Mouse (Mus musculus): Measurements from ENCODE around the gene Wdr43. TPM values are rescaled to one million over a fixed set of nuclear protein-coding genes. Genes with fewer than 3 reads are reported as not detected.

Gene Wdr43
- polyA plus RNA-seq (2014; fragmentation: Nextera tagmentation; extraction: Ambion mirVana), result 84.0 and 92.9 TPM in 2 replicates

DNA sequence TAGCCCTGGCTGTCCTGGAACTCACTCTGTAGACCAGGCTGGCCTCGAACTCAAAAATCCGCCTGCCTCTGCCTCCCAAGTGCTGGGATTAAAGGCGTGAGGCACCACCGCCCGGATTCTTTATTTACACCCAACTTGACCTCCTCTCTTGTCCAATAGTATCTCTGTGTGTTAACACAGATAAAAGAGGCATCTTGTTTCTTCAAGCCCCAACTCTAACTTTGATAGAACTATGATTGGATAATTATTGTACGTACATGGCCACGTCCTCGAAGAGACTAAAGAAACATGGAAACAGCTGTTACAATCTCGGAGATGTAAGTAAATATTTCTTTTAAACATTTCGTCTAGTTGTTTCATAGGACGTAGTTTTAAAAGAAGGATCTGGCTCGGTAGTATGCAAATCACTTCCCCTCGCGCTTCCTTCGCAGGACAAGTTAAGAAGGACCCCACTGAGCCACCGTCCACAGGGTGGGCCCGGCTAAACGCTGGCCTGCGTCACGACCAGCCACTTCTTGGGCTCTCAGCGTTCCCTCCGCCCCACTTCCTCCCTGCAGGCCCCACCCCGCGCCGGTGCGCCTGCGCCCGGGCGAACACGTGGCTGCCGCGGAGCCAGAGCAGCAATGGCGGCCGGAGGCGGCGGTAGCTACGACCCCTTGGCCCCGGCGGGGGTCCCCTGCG lies at the start of gene Wdr43:
TSS of gene Wdr43 (plus strand) at position 258 of the 681 bp plus-strand sequence.
- peak within 1 kb of the TSS; percentile 77 for H3K4me2 ChIP-seq
- peak within 1 kb of the TSS; percentile 100 for H3K4me3 ChIP-seq (ENCODE audit: low read depth, low read length)
- peaks cover 11% of the 10 kb centered on the region; the same call in 1 of the 2 replicates for H3K4me1 ChIP-seq (ENCODE audit: control insufficient read depth, insufficient read depth, low read length)
- WGBS, result 6% methylated on average over 40 of the region's 40 CpGs
- no peaks in the 10 kb centered on the region for H3K9me3 ChIP-seq (ENCODE audit: control insufficient read depth, low read length)
- peak; percentile 99 for DNase-seq (ENCODE audit: low spot score, missing footprints)
- H3K27me3 ChIP-seq (ENCODE audit: control insufficient read depth, insufficient read depth, low read length), result no peaks in the 10 kb centered on the region
- peaks cover 3% of the 10 kb centered on the region; the same call in 1 of the 2 replicates for H3K36me3 ChIP-seq (ENCODE audit: control insufficient read depth, insufficient read depth, low read length)
- peak; percentile 100 for ATAC-seq (ENCODE audit: low FRiP score)
- H3K9ac ChIP-seq (ENCODE audit: low read length), result peak within 1 kb of the TSS; percentile 95
- H3K27ac ChIP-seq (ENCODE audit: low read depth, low read length), result no peak within 1 kb of the TSS

- ATAC-seq (ENCODE audit: low FRiP score), result no peak
- Histone ChIP-seq H3K36me3 (ENCODE audit: control insufficient read depth, insufficient read depth, low read length) (no peaks in the 10 kb centered on the region), H3K4me1 (ENCODE audit: control insufficient read depth, insufficient read depth, low read length) (no peaks in the 10 kb centered on the region), H3K27me3 (ENCODE audit: control insufficient read depth, insufficient read depth, low read length) (no peaks in the 10 kb centered on the region), H3K4me3 (ENCODE audit: low read depth, low read length) (no peak overlapping the region), H3K9ac (ENCODE audit: low read length) (no peak overlapping the region), H3K9me3 (ENCODE audit: control insufficient read depth, low read length) (no peaks in the 10 kb centered on the region), H3K27ac (ENCODE audit: low read depth, low read length) (no peak overlapping the region), H3K4me2 (no peak overlapping the region)
- no peak for DNase-seq (ENCODE audit: low spot score, missing footprints)
- 100% methylated on average over 1 of the region's 1 CpGs for WGBS
Measured at GRCm38 (mm10) chr17:71579176-71579705, 36.5 kb upstream of the Wdr43 start.

- Histone ChIP-seq H3K36me3 (ENCODE audit: control insufficient read depth, insufficient read depth, low read length) (no peaks in the 10 kb centered on the region; the same call in 1 of the 2 replicates), H3K27ac (ENCODE audit: low read depth, low read length) (no peak overlapping the region), H3K27me3 (ENCODE audit: control insufficient read depth, insufficient read depth, low read length) (no peaks in the 10 kb centered on the region), H3K4me3 (ENCODE audit: low read depth, low read length) (peak overlapping the region; percentile 76), H3K9ac (ENCODE audit: low read length) (peak overlapping the region; percentile 80), H3K4me2 (peak overlapping the region; percentile 61), H3K4me1 (ENCODE audit: control insufficient read depth, insufficient read depth, low read length) (peaks cover 12% of the 10 kb centered on the region), H3K9me3 (ENCODE audit: control insufficient read depth, low read length) (no peaks in the 10 kb centered on the region)
- ATAC-seq (ENCODE audit: low FRiP score), result peak; percentile 75
- DNase-seq (ENCODE audit: low spot score, missing footprints), result no peak
- WGBS, result 2% methylated on average over 48 of the region's 48 CpGs
Measured at GRCm38 (mm10) chr17:71597881-71598658, 17.6 kb upstream of the Wdr43 start.

DNA sequence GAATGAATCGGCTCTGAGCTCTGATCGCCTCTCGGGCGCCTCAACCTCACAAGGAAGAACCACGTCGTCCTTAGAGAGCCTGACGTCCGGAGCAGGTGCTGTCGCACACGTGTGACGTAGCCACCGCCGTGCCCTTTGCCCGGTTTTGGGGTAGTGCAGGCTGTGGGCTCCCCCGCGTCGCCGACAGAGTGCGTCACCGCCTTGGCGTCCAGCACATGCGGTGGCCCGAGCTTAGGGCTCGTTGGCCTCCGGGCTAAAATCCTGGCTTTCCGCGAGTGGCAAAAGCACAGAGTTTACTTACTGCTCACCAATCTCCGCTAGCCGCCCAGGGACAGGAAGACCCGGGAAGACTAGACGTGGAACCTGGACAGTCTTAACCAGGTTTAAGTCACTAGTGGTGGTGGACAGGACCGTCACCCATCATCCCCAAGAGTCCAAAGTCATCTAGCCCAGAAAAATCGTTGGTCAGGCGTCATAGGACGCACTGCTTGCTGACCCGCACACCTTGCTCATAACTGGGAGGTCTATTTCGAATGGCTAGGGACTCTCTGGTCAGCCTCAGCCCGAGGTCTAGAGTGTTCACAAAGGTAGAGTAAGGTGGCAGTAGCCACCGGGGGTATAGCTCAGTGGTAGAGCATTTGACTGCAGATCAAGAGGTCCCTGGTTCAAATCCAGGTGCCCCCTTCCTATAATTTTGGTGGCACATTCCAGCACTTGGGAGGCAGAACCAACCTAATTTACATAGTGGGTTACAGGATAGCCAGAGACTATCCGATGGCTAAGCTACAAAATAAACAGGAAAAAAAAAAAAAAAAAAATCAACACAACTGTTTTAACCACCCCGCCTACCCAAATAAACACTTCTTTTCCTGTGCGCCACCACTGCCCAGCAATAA lies 16.8 kb upstream of the Wdr43 start:
- ATAC-seq (ENCODE audit: low FRiP score), result peak; percentile 97
- WGBS, result 6% methylated on average over 42 of the region's 42 CpGs
- peak; percentile 99 for DNase-seq (ENCODE audit: low spot score, missing footprints)
- Histone ChIP-seq H3K27ac (ENCODE audit: low read depth, low read length) (no peak overlapping the region; the same call in 1 of the 2 replicates), H3K9ac (ENCODE audit: low read length) (peak overlapping the region; percentile 80), H3K4me2 (peak overlapping the region; percentile 61), H3K4me3 (ENCODE audit: low read depth, low read length) (peak overlapping the region; percentile 76), H3K36me3 (ENCODE audit: control insufficient read depth, insufficient read depth, low read length) (no peaks in the 10 kb centered on the region), H3K4me1 (ENCODE audit: control insufficient read depth, insufficient read depth, low read length) (peaks cover 12% of the 10 kb centered on the region), H3K9me3 (ENCODE audit: control insufficient read depth, low read length) (no peaks in the 10 kb centered on the region), H3K27me3 (ENCODE audit: control insufficient read depth, insufficient read depth, low read length) (no peaks in the 10 kb centered on the region)

DNA sequence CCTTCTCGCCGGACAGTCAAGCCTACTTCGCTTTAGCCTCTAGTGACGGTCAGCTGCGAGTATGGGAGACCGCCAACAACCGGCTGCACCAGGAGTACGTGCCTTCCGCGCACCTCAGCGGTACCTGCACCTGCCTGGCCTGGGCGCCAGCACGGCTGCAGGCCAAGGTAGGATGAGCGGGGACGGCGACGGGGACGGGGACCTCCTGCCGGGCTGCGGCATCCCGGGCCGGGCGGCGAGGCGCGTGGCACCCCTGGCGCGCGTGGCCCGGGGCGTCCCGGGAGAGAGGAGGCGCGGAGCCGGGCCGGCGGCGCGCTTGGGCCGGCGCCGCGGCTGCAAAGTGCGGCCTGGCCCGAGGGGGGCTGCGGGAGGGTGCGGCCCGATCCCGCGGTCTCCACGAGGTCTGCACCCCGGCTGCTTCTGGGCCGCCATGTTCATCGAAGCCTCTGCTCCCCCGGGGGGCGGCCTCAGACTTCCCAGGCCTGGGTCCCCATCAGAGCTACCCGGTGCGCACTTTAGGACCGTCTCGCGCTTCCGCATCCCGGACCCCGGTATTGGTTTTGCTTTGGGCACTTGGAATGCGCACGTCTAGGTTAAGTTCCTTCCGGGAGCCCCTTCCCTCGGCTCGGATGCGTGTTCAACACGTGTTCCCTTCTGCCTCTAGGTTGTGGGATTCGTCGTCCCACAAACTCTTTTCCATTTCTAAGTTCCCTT lies 781 bp downstream of the Wdr43 start:
- WGBS, result under 1% methylated on average over 71 of the region's 73 CpGs
- Histone ChIP-seq H3K4me3 (ENCODE audit: low read depth, low read length) (peak overlapping the region; percentile 100), H3K27me3 (ENCODE audit: control insufficient read depth, insufficient read depth, low read length) (no peaks in the 10 kb centered on the region), H3K9ac (ENCODE audit: low read length) (peak overlapping the region; percentile 95), H3K4me1 (ENCODE audit: control insufficient read depth, insufficient read depth, low read length) (peaks cover 11% of the 10 kb centered on the region; the same call in 1 of the 2 replicates), H3K36me3 (ENCODE audit: control insufficient read depth, insufficient read depth, low read length) (peaks cover 3% of the 10 kb centered on the region; the same call in 1 of the 2 replicates), H3K9me3 (ENCODE audit: control insufficient read depth, low read length) (no peaks in the 10 kb centered on the region), H3K27ac (ENCODE audit: low read depth, low read length) (no peak overlapping the region), H3K4me2 (peak overlapping the region; percentile 77)
- DNase-seq (ENCODE audit: low spot score, missing footprints) (peak; percentile 93), ATAC-seq (ENCODE audit: low FRiP score) (peak; percentile 87)

- ATAC-seq (ENCODE audit: low FRiP score) (no peak), DNase-seq (ENCODE audit: low spot score, missing footprints) (peak; percentile 92)
- Histone ChIP-seq H3K36me3 (ENCODE audit: control insufficient read depth, insufficient read depth, low read length) (peaks cover 3% of the 10 kb centered on the region; the same call in 1 of the 2 replicates), H3K4me2 (peak overlapping the region; percentile 77), H3K4me1 (ENCODE audit: control insufficient read depth, insufficient read depth, low read length) (peaks cover 11% of the 10 kb centered on the region; the same call in 1 of the 2 replicates), H3K4me3 (ENCODE audit: low read depth, low read length) (peak overlapping the region; percentile 100), H3K9me3 (ENCODE audit: control insufficient read depth, low read length) (no peaks in the 10 kb centered on the region), H3K27ac (ENCODE audit: low read depth, low read length) (no peak overlapping the region), H3K9ac (ENCODE audit: low read length) (peak overlapping the region; percentile 95), H3K27me3 (ENCODE audit: control insufficient read depth, insufficient read depth, low read length) (no peaks in the 10 kb centered on the region)
- WGBS, result under 1% methylated on average over 10 of the region's 10 CpGs
Measured at GRCm38 (mm10) chr17:71617033-71617362, 1.3 kb downstream of the Wdr43 start.

- Histone ChIP-seq H3K4me1 (ENCODE audit: control insufficient read depth, insufficient read depth, low read length) (peaks cover 11% of the 10 kb centered on the region; the same call in 1 of the 2 replicates), H3K27me3 (ENCODE audit: control insufficient read depth, insufficient read depth, low read length) (no peaks in the 10 kb centered on the region), H3K36me3 (ENCODE audit: control insufficient read depth, insufficient read depth, low read length) (peaks cover 3% of the 10 kb centered on the region; the same call in 1 of the 2 replicates), H3K9me3 (ENCODE audit: control insufficient read depth, low read length) (no peaks in the 10 kb centered on the region), H3K27ac (ENCODE audit: low read depth, low read length) (no peak overlapping the region), H3K9ac (ENCODE audit: low read length) (no peak overlapping the region), H3K4me3 (ENCODE audit: low read depth, low read length) (no peak overlapping the region), H3K4me2 (peak overlapping the region; percentile 77; the same call in 1 of the 2 replicates)
- WGBS, result 83% methylated on average over 4 of the region's 4 CpGs
- no peak for DNase-seq (ENCODE audit: low spot score, missing footprints)
- ATAC-seq (ENCODE audit: low FRiP score), result no peak
Measured at GRCm38 (mm10) chr17:71617974-71618373, 2.3 kb downstream of the Wdr43 start.

GRCm38 (mm10) chr17:71631806-71632205 lies 16.1 kb downstream of the Wdr43 start:
- ATAC-seq (ENCODE audit: low FRiP score), result no peak
- 91% methylated on average over 10 of the region's 10 CpGs for WGBS

More at GRCm38 (mm10) chr17:71631806-71632205, 16.1 kb downstream of the Wdr43 start:
- no peak for DNase-seq (ENCODE audit: low spot score, missing footprints)
- Histone ChIP-seq H3K4me2 (no peak overlapping the region), H3K9ac (ENCODE audit: low read length) (no peak overlapping the region), H3K27me3 (ENCODE audit: control insufficient read depth, insufficient read depth, low read length) (no peaks in the 10 kb centered on the region), H3K4me3 (ENCODE audit: low read depth, low read length) (no peak overlapping the region), H3K27ac (ENCODE audit: low read depth, low read length) (no peak overlapping the region), H3K9me3 (ENCODE audit: control insufficient read depth, low read length) (no peaks in the 10 kb centered on the region), H3K4me1 (ENCODE audit: control insufficient read depth, insufficient read depth, low read length) (no peaks in the 10 kb centered on the region), H3K36me3 (ENCODE audit: control insufficient read depth, insufficient read depth, low read length) (peaks cover 13% of the 10 kb centered on the region)

All from midbrain, embryonic 11.5 days (tissue).